Mouse (Mus musculus) cerebellum, adult 9-10 months (tissue): ENCODE data around the gene Ak7.

Source experiments
- DNase-seq: peaks from one replicate; pipeline ENCODE4 v3.0.0; 2022

The Ak7 gene

GRCm38 (mm10) chr12:105705799-105706487, at the start of gene Ak7:
Ak7 (plus strand) TSS chr12:105705976.
- DNase-seq = no peak

- no peak for DNase-seq
Observed at GRCm38 (mm10) chr12:105676274-105676673, 29.5 kb upstream of the Ak7 start.

GRCm38 (mm10) chr12:105678211-105678610, 27.6 kb upstream of the Ak7 start:
- no peak for DNase-seq

- no peak for DNase-seq
Observed at GRCm38 (mm10) chr12:105678762-105679161, 27.0 kb upstream of the Ak7 start.

GRCm38 (mm10) chr12:105683933-105684901, 21.6 kb upstream of the Ak7 start, which contains the start of gene Gskip:
Gskip (plus strand) TSS chr12:105684829.
- DNase-seq = peak; percentile 62

GRCm38 (mm10) chr12:105685001-105685691, 20.6 kb upstream of the Ak7 start, which contains the start of gene Atg2b:
Atg2b (minus strand) TSS chr12:105685211.
- peak; percentile 96 for DNase-seq

- peak; percentile 15 for DNase-seq
Observed at GRCm38 (mm10) chr12:105686791-105687190, 19.0 kb upstream of the Ak7 start.

- no peak for DNase-seq
Observed at GRCm38 (mm10) chr12:105687416-105687815, 18.4 kb upstream of the Ak7 start.

GRCm38 (mm10) chr12:105688546-105688945, 17.2 kb upstream of the Ak7 start:
- DNase-seq = no peak

GRCm38 (mm10) chr12:105689435-105689834, 16.3 kb upstream of the Ak7 start:
- DNase-seq = no peak

GRCm38 (mm10) chr12:105694021-105694420, 11.8 kb upstream of the Ak7 start:
- DNase-seq = no peak

- DNase-seq = no peak
Observed at GRCm38 (mm10) chr12:105695848-105696247, 9.9 kb upstream of the Ak7 start.

GRCm38 (mm10) chr12:105697104-105697780, 8.5 kb upstream of the Ak7 start:
- peak; percentile 41 for DNase-seq

GRCm38 (mm10) chr12:105700433-105700832, 5.3 kb upstream of the Ak7 start:
- DNase-seq = no peak

- peak; percentile 50 for DNase-seq
Observed at GRCm38 (mm10) chr12:105718616-105719015, 12.8 kb downstream of the Ak7 start.

GRCm38 (mm10) chr12:105720196-105720595, 14.4 kb downstream of the Ak7 start:
- DNase-seq = no peak

GRCm38 (mm10) chr12:105721452-105722132, 15.8 kb downstream of the Ak7 start:
- DNase-seq = no peak

- peak; percentile 62 for DNase-seq
Observed at GRCm38 (mm10) chr12:105722657-105723056, 16.9 kb downstream of the Ak7 start.

GRCm38 (mm10) chr12:105724616-105725015, 18.8 kb downstream of the Ak7 start:
- no peak for DNase-seq

GRCm38 (mm10) chr12:105725736-105726135, 20.0 kb downstream of the Ak7 start:
- no peak for DNase-seq

GRCm38 (mm10) chr12:105727268-105727667, 21.5 kb downstream of the Ak7 start:
- DNase-seq = no peak

- peak; percentile 29 for DNase-seq
Observed at GRCm38 (mm10) chr12:105727964-105728363, 22.2 kb downstream of the Ak7 start.
